Mouse (Mus musculus): ENCODE results near the gene Cd2bp2. TPM values are rescaled to one million over a fixed set of nuclear protein-coding genes. Genes with fewer than 3 reads are reported as not detected.
A peak's percentile ranks its signal among the peaks of the same experiment; 100 is the strongest.

Cd2bp2 gene
- polyA plus RNA-seq, 1 experiment from 2014 or later: 14.0 TPM

GRCm38 (mm10) chr7:127214521-127214920, 18.7 kb upstream of the Cd2bp2 start:
- no peak overlapping the region for H3K27ac ChIP-seq (ENCODE audit: low read depth)
- peak overlapping the region; percentile 70; the same call in 1 of the 2 replicates for H3K4me2 ChIP-seq (ENCODE audit: low read depth, low read length)
- no peaks in the 10 kb centered on the region for H3K9me3 ChIP-seq (ENCODE audit: low read length)
- peaks cover 9% of the 10 kb centered on the region; the same call in 1 of the 2 replicates for H3K36me3 ChIP-seq (replicated peaks; ENCODE audit: insufficient read depth, low read length)
- peaks cover 49% of the 10 kb centered on the region for H3K4me1 ChIP-seq (ENCODE audit: insufficient read depth)
- H3K9ac ChIP-seq (replicated peaks): no peak overlapping the region; the same call in 1 of the 2 replicates
- ATAC-seq: no peak
- DNase-seq: no peak
- TF ChIP-seq CTCF (IDR thresholded peaks at IDR 0.05; ENCODE audit: low read depth) (no peak), EP300 (IDR thresholded peaks at IDR 0.05; ENCODE audit: low read depth) (no peak)
- no peak overlapping the region for H3K4me3 ChIP-seq (ENCODE audit: low read depth, low read length)
- WGBS (ENCODE audit: insufficient replicate concordance): 67% methylated on average over 21 of the region's 21 CpGs
- H3K27me3 ChIP-seq (ENCODE audit: insufficient read depth, low read length): no peaks in the 10 kb centered on the region

- Histone ChIP-seq H3K27me3 (ENCODE audit: insufficient read depth, low read length) (no peaks in the 10 kb centered on the region), H3K4me2 (ENCODE audit: low read depth, low read length) (no peak overlapping the region), H3K4me1 (ENCODE audit: insufficient read depth) (peaks cover 49% of the 10 kb centered on the region), H3K9me3 (ENCODE audit: low read length) (no peaks in the 10 kb centered on the region), H3K27ac (ENCODE audit: low read depth) (no peak overlapping the region), H3K36me3 (replicated peaks; ENCODE audit: insufficient read depth, low read length) (peaks cover 9% of the 10 kb centered on the region; the same call in 1 of the 2 replicates), H3K9ac (replicated peaks) (no peak overlapping the region), H3K4me3 (ENCODE audit: low read depth, low read length) (no peak overlapping the region)
- WGBS (ENCODE audit: insufficient replicate concordance): 72% methylated on average over 12 of the region's 12 CpGs
- DNase-seq (no peak), ATAC-seq (no peak)
- TF ChIP-seq EP300 (IDR thresholded peaks at IDR 0.05; ENCODE audit: low read depth): no peak
- no peak for TF ChIP-seq CTCF (IDR thresholded peaks at IDR 0.05; ENCODE audit: low read depth)
These were observed 18.1 kb upstream of the Cd2bp2 start for GRCm38 (mm10) chr7:127213930-127214329.

GRCm38 (mm10) chr7:127213485-127213884, 17.6 kb upstream of the Cd2bp2 start:
- WGBS (ENCODE audit: insufficient replicate concordance): 25% methylated on average over 7 of the region's 7 CpGs
- Histone ChIP-seq H3K9ac (replicated peaks) (no peak overlapping the region), H3K4me1 (ENCODE audit: insufficient read depth) (peaks cover 44% of the 10 kb centered on the region), H3K4me3 (ENCODE audit: low read depth, low read length) (no peak overlapping the region), H3K27me3 (ENCODE audit: insufficient read depth, low read length) (no peaks in the 10 kb centered on the region), H3K36me3 (replicated peaks; ENCODE audit: insufficient read depth, low read length) (peaks cover 9% of the 10 kb centered on the region; the same call in 1 of the 2 replicates), H3K27ac (ENCODE audit: low read depth) (no peak overlapping the region), H3K4me2 (ENCODE audit: low read depth, low read length) (no peak overlapping the region), H3K9me3 (ENCODE audit: low read length) (no peaks in the 10 kb centered on the region)
- ATAC-seq (no peak), DNase-seq (peak; percentile 56)
- TF ChIP-seq CTCF (IDR thresholded peaks at IDR 0.05; ENCODE audit: low read depth) (peak; percentile 87), EP300 (IDR thresholded peaks at IDR 0.05; ENCODE audit: low read depth) (no peak)

GRCm38 (mm10) chr7:127212432-127213250, 16.8 kb upstream of the Cd2bp2 start:
- DNase-seq: no peak
- Histone ChIP-seq H3K4me3 (ENCODE audit: low read depth, low read length) (no peak overlapping the region), H3K4me2 (ENCODE audit: low read depth, low read length) (no peak overlapping the region), H3K27me3 (ENCODE audit: insufficient read depth, low read length) (no peaks in the 10 kb centered on the region), H3K27ac (ENCODE audit: low read depth) (no peak overlapping the region), H3K9ac (replicated peaks) (no peak overlapping the region), H3K36me3 (replicated peaks; ENCODE audit: insufficient read depth, low read length) (peaks cover 9% of the 10 kb centered on the region; the same call in 1 of the 2 replicates), H3K9me3 (ENCODE audit: low read length) (no peaks in the 10 kb centered on the region), H3K4me1 (ENCODE audit: insufficient read depth) (peaks cover 37% of the 10 kb centered on the region)
- ATAC-seq: no peak
- WGBS (ENCODE audit: insufficient replicate concordance): 84% methylated on average over 12 of the region's 12 CpGs
- TF ChIP-seq EP300 (IDR thresholded peaks at IDR 0.05; ENCODE audit: low read depth) (no peak), CTCF (IDR thresholded peaks at IDR 0.05; ENCODE audit: low read depth) (no peak)

GRCm38 (mm10) chr7:127211014-127211745, 15.3 kb upstream of the Cd2bp2 start:
- H3K36me3 ChIP-seq (replicated peaks; ENCODE audit: insufficient read depth, low read length): peaks cover 9% of the 10 kb centered on the region; the same call in 1 of the 2 replicates
- H3K9ac ChIP-seq (replicated peaks): no peak overlapping the region
- DNase-seq (no peak), ATAC-seq (no peak)
- H3K9me3 ChIP-seq (ENCODE audit: low read length): no peaks in the 10 kb centered on the region
- 60% methylated on average over 5 of the region's 5 CpGs for WGBS (ENCODE audit: insufficient replicate concordance)
- TF ChIP-seq EP300 (IDR thresholded peaks at IDR 0.05; ENCODE audit: low read depth) (no peak), CTCF (IDR thresholded peaks at IDR 0.05; ENCODE audit: low read depth) (no peak)
- H3K4me3 ChIP-seq (ENCODE audit: low read depth, low read length): no peak overlapping the region
- H3K4me1 ChIP-seq (ENCODE audit: insufficient read depth): peaks cover 36% of the 10 kb centered on the region
- no peaks in the 10 kb centered on the region for H3K27me3 ChIP-seq (ENCODE audit: insufficient read depth, low read length)
- no peak overlapping the region for H3K4me2 ChIP-seq (ENCODE audit: low read depth, low read length)
- no peak overlapping the region for H3K27ac ChIP-seq (ENCODE audit: low read depth)

GRCm38 (mm10) chr7:127210266-127210665, 14.4 kb upstream of the Cd2bp2 start:
- H3K4me2 ChIP-seq (ENCODE audit: low read depth, low read length): peak overlapping the region; percentile 79
- peaks cover 35% of the 10 kb centered on the region for H3K4me1 ChIP-seq (ENCODE audit: insufficient read depth)
- TF ChIP-seq CTCF (IDR thresholded peaks at IDR 0.05; ENCODE audit: low read depth): no peak
- TF ChIP-seq EP300 (IDR thresholded peaks at IDR 0.05; ENCODE audit: low read depth): no peak
- no peaks in the 10 kb centered on the region for H3K27me3 ChIP-seq (ENCODE audit: insufficient read depth, low read length)
- H3K9ac ChIP-seq (replicated peaks): peak overlapping the region; percentile 52; the same call in 1 of the 2 replicates
- H3K36me3 ChIP-seq (replicated peaks; ENCODE audit: insufficient read depth, low read length): peaks cover 9% of the 10 kb centered on the region; the same call in 1 of the 2 replicates
- DNase-seq (no peak), ATAC-seq (no peak)
- H3K9me3 ChIP-seq (ENCODE audit: low read length): no peaks in the 10 kb centered on the region
- H3K27ac ChIP-seq (ENCODE audit: low read depth): peak overlapping the region; percentile 84
- peak overlapping the region; percentile 67; the same call in 1 of the 2 replicates for H3K4me3 ChIP-seq (ENCODE audit: low read depth, low read length)
- 82% methylated on average over 4 of the region's 4 CpGs for WGBS (ENCODE audit: insufficient replicate concordance)

All from liver, postnatal 0 days (tissue).